Mouse (Mus musculus) midbrain, postnatal 0 days (tissue): ENCODE data around the gene Ncstn. TPM values are rescaled to one million over a fixed set of nuclear protein-coding genes. Genes with fewer than 3 reads are reported as not detected.
A peak's percentile ranks its signal among the peaks of the same experiment; 100 is the strongest.

Experiments
- ATAC-seq: fragments of 200-750 bp; cut with Nextera tagmentation; 2 replicates; pipeline ENCODE4 v1.8.0; 2017; ENCODE audit warnings: moderate number of reproducible peaks, mild to moderate bottlenecking, moderate TSS enrichment, moderate library complexity; ENCODE audit not compliant: low FRiP score
- DNase-seq: peaks from one replicate; pipeline ENCODE4 v3.0.0-alpha.2; 2015; ENCODE audit warnings: low spot score
- H3K27ac ChIP-seq: fragments of 300-500 bp; sonication (generic); 2 replicates; pipeline ENCODE4 v1.5.1; 2014; ENCODE audit warnings: low read depth, mild to moderate bottlenecking, low read length, mixed read lengths
- H3K27me3 ChIP-seq: fragments of 300-500 bp; sonication (generic); 2 replicates; pipeline ENCODE4 v1.6.1; 2014; ENCODE audit warnings: low read length, control low read depth, mixed read lengths; ENCODE audit not compliant: insufficient read depth
- H3K36me3 ChIP-seq: fragments of 300-500 bp; sonication (generic); 2 replicates; pipeline ENCODE4 v1.6.1; 2014; ENCODE audit warnings: low read length, control low read depth, mixed read lengths; ENCODE audit not compliant: insufficient read depth
- H3K4me1 ChIP-seq: fragments of 300-500 bp; sonication (generic); 2 replicates; pipeline ENCODE4 v1.6.1; 2014; ENCODE audit warnings: mild to moderate bottlenecking, control low read depth, antibody characterized with exemption, low read length, mixed read lengths; ENCODE audit not compliant: insufficient read depth
- H3K4me2 ChIP-seq: fragments of 300-500 bp; sonication (generic); 2 replicates; pipeline ENCODE4 v1.6.1; 2014; ENCODE audit warnings: low read depth, mild to moderate bottlenecking, low read length, mixed read lengths; ENCODE audit not compliant: poor library complexity, severe bottlenecking
- H3K4me3 ChIP-seq: fragments of 300-500 bp; sonication (generic); 2 replicates; pipeline ENCODE4 v1.5.1; 2014; ENCODE audit warnings: low read depth, mild to moderate bottlenecking, low read length, moderate library complexity
- H3K9ac ChIP-seq: fragments of 300-500 bp; sonication (generic); replicated peaks from 2 replicates; pipeline ENCODE4 v1.6.1; 2014; ENCODE audit warnings: mild to moderate bottlenecking, low read length, moderate library complexity, mixed read lengths; ENCODE audit not compliant: poor library complexity, severe bottlenecking
- H3K9me3 ChIP-seq: fragments of 300-500 bp; sonication (generic); 2 replicates; pipeline ENCODE4 v1.6.1; 2016; ENCODE audit warnings: low read length, control low read depth
- CTCF ChIP-seq: IDR thresholded peaks from 2 replicates; pipeline ENCODE4 v1.5.1; 2016; ENCODE audit warnings: antibody characterized with exemption, mild to moderate bottlenecking
- WGBS: fragments of 180-500 bp; shearing (Covaris S2); extraction: QIAGEN DNeasy Blood & Tissue Kit; methylation state at CpG from one replicate; pipeline ENCODE4 v1.1.7; 2014; 5-methylcytosine and 5-hydroxymethylcytosine counted together
- polyA plus RNA-seq: library from polyadenylated mRNA; unstranded; fragments of >200 nt; fragmentation: Nextera tagmentation; extraction: Ambion mirVana; gene quantifications from 2 replicates; pipeline ENCODE4 v1.2.1, GENCODE M21; 2015
- total RNA-seq: library from RNA; depleted of rRNA; stranded (reverse); fragments of >200 nt; gene quantifications from 2 replicates; pipeline ENCODE4 v1.2.3, GENCODE M21; 2014

Gene Ncstn
- total and polyA plus RNA-seq, 2 experiments from 2014 or later, result 70.3 to 93.3 TPM

DNA sequence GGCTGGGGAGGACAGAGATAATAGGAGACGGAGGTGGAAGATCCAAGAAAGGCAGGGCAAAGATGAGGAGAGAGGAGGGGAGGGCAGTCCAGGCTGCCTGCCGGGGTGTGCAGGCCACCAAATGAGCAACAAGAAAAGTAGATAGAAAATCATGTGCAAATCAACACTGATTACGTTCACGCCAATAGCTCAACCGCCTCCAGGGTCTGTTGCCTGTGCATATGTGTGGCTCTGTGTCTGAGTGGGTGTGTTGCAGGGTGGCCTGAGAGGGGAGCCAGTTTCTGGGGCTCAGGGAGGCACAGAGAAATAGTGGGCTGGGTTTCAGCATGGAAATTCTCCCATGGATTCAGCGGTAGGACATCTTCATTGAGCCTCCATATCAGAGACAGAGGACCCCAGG lies 24.3 kb downstream of the Ncstn start:
- ATAC-seq (peak; percentile 24; the same call in 1 of the 2 replicates), DNase-seq (peak; percentile 58)
- Histone ChIP-seq H3K27me3 (no peaks in the 10 kb centered on the region), H3K4me3 (no peak overlapping the region), H3K9me3 (no peaks in the 10 kb centered on the region), H3K4me1 (no peaks in the 10 kb centered on the region), H3K27ac (no peak overlapping the region), H3K36me3 (no peaks in the 10 kb centered on the region), H3K9ac (no peak overlapping the region), H3K4me2 (no peak overlapping the region)
- TF ChIP-seq CTCF, result no peak
- 38% methylated on average over 6 of the region's 6 CpGs for WGBS

DNA sequence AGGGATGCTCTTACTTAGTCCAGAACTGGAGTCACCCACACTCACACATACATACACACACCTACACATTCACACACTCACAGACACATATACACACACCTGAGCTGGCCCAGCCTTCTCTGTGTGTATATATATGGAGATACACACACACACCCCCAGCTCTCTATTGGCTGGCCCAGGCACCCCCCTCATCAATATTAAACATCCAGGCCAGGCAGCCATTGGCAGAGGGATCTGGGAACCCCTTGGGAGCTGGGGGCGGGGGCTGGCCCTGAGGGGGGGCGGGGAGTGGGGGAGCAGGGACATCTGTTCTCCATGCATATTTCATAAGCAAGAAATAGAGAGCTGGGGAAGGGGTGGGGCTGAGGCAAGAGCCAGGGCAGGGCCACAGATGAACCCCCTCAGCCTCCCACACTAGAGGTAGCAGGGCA lies 25.1 kb downstream of the Ncstn start, which contains the start of gene Nhlh1:
Nhlh1 (minus strand) TSS at position 83 of the 431 bp plus-strand sequence.
- no peaks in the 10 kb centered on the region for H3K4me1 ChIP-seq
- H3K36me3 ChIP-seq, result no peaks in the 10 kb centered on the region
- no peaks in the 10 kb centered on the region for H3K9me3 ChIP-seq
- no peak within 1 kb of the TSS for H3K9ac ChIP-seq
- peak; percentile 69 for DNase-seq
- WGBS, result 4% methylated on average over 2 of the region's 2 CpGs
- H3K4me2 ChIP-seq, result no peak within 1 kb of the TSS
- no peaks in the 10 kb centered on the region for H3K27me3 ChIP-seq
- H3K27ac ChIP-seq, result no peak within 1 kb of the TSS
- H3K4me3 ChIP-seq, result no peak within 1 kb of the TSS
- ATAC-seq, result peak; percentile 42; the same call in 1 of the 2 replicates
- no peak for TF ChIP-seq CTCF

DNA sequence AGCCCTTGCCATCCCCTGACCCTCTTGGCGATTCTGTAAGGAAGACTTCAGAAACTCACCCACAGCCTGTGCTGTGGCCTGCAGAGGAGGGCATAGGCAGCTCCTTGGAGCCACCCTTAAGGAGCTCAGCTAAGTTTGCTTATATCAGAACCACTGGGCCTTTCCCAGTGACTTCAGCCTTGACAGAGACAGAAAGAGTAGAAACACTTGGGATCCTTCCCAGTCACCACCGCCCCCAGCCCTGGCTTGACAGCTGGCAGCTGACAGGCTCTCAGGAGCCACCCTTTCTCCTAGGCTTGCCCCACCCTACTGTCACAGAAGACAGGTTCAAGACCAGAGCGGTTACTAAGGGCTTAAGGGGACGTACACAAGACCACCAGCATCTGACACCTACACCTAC lies 26.3 kb downstream of the Ncstn start:
- TF ChIP-seq CTCF, result no peak
- ATAC-seq (no peak), DNase-seq (no peak)
- H3K27ac ChIP-seq, result no peak overlapping the region
- H3K4me1 ChIP-seq, result no peaks in the 10 kb centered on the region
- no peaks in the 10 kb centered on the region for H3K36me3 ChIP-seq
- no peak overlapping the region for H3K9ac ChIP-seq
- H3K27me3 ChIP-seq, result no peaks in the 10 kb centered on the region
- no peak overlapping the region for H3K4me2 ChIP-seq
- no peak overlapping the region for H3K4me3 ChIP-seq
- no peaks in the 10 kb centered on the region for H3K9me3 ChIP-seq
- WGBS, result 70% methylated on average over 4 of the region's 4 CpGs

DNA sequence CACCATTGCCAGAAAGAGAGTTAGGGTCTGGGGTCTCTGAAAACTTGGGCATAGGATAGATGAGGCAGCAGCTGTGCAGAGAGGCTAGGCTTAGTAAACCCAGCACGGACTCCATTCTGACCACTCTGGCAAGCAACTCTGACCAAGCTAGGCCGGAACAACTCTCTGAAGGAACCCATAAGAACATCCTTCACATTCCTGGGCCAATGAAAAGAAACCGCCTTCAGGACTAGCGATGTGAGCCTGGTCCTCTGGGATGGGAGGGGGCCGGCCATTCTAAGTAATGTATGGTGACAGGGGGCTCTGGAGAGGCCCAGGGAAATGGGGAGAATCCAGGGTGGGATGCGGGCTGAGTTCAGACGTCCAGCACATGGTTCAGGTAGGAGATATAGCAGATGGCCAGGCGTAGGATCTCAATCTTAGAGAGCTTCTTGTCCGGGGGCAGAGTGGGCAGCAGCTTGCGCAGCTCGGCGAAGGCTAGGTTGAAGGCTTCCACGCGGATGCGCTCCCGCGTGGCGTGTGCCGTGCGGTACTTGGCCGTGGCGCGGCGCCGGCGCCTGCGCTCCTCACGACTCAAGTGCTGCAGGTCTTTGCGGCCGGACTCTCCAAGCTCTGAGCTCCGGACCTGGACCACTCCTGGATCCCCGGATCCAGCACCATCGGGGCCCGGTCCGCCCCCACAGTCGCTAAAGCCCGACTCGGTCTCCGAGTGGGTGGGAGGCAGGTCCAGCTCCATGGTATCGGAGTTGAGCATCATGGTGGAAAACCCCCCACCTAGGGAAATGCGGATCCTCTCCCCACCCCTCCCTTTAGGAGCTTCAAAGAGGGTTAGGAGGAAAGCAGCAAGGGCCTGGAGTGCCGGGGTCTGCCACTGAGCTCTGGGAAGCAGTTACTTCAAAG lies 28.8 kb downstream of the Ncstn start:
- ATAC-seq (peak; percentile 45; the same call in 1 of the 2 replicates), DNase-seq (peak; percentile 51)
- Histone ChIP-seq H3K4me2 (peak overlapping the region; percentile 75), H3K4me3 (peak overlapping the region; percentile 36), H3K9ac (peak overlapping the region; percentile 9), H3K27me3 (no peaks in the 10 kb centered on the region), H3K27ac (no peak overlapping the region), H3K4me1 (no peaks in the 10 kb centered on the region), H3K36me3 (no peaks in the 10 kb centered on the region), H3K9me3 (no peaks in the 10 kb centered on the region)
- no peak for TF ChIP-seq CTCF
- 3% methylated on average over 42 of the region's 42 CpGs for WGBS

DNA sequence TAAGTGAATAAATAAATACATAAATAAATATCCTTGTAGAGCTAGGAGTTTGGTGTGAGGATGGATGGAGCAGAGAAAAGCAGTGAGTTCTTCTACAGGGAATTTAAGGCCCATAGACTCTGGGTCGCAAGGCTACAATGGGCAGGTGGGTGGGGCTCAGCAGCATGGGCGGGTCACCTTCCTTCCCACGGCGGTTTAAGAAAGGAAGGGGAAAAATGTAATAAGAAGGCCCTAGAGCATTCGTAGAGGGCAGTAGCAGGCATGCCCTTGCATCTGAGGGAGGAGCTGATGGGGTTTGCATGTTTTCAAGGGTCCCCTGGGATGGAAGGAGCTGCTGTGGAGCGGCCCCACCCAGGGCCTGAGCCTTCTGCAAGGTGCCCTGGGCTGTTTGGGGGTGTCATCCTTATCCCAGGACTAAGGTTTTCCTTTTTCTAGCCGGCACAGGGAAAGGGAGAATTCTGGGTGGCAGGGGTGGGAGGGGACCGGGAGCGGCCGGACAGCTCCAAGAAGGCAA lies 29.8 kb downstream of the Ncstn start:
- H3K4me2 ChIP-seq, result peak overlapping the region; percentile 75; the same call in 1 of the 2 replicates
- no peaks in the 10 kb centered on the region for H3K36me3 ChIP-seq
- peak overlapping the region; percentile 36; the same call in 1 of the 2 replicates for H3K4me3 ChIP-seq
- no peaks in the 10 kb centered on the region for H3K4me1 ChIP-seq
- no peaks in the 10 kb centered on the region for H3K9me3 ChIP-seq
- ATAC-seq (no peak), DNase-seq (no peak)
- H3K27me3 ChIP-seq, result no peaks in the 10 kb centered on the region
- no peak overlapping the region for H3K9ac ChIP-seq
- WGBS, result 19% methylated on average over 10 of the region's 10 CpGs
- no peak overlapping the region for H3K27ac ChIP-seq
- TF ChIP-seq CTCF, result no peak
